Mouse (Mus musculus) stomach, postnatal 0 days (tissue): ENCODE measurements around the gene Lrrc55. TPM values are rescaled to one million over a fixed set of nuclear protein-coding genes. Genes with fewer than 3 reads are reported as not detected.

Source experiments
- ATAC-seq: fragments of 200-750 bp; cut with Nextera tagmentation; 2 replicates; pipeline ENCODE4 v1.8.0; 2017; ENCODE audit not compliant: low FRiP score, low TSS enrichment
- DNase-seq: peaks from one replicate; pipeline ENCODE4 v3.0.0-alpha.2; 2016; ENCODE audit warnings: low spot score
- H3K27ac ChIP-seq: fragments of 300-500 bp; sonication (generic); replicated peaks from 2 replicates; pipeline ENCODE4 v1.5.1; 2014; ENCODE audit warnings: mild to moderate bottlenecking, control low read depth
- H3K27me3 ChIP-seq: fragments of 300-500 bp; sonication (generic); 2 replicates; pipeline ENCODE4 v1.6.1; 2014; ENCODE audit warnings: low read length; ENCODE audit not compliant: control insufficient read depth, insufficient read depth
- H3K36me3 ChIP-seq: fragments of 300-500 bp; sonication (generic); 2 replicates; pipeline ENCODE4 v1.6.1; 2014; ENCODE audit warnings: low read length, mixed read lengths; ENCODE audit not compliant: control insufficient read depth, insufficient read depth
- H3K4me1 ChIP-seq: fragments of 300-500 bp; sonication (generic); replicated peaks from 2 replicates; pipeline ENCODE4 v1.6.1; 2014; ENCODE audit warnings: antibody characterized with exemption; ENCODE audit not compliant: control insufficient read depth, insufficient read depth
- H3K4me2 ChIP-seq: fragments of 300-500 bp; sonication (generic); replicated peaks from 2 replicates; pipeline ENCODE4 v1.6.1; 2014; ENCODE audit warnings: low read depth, mild to moderate bottlenecking, control low read depth, moderate library complexity
- H3K4me3 ChIP-seq: fragments of 300-500 bp; sonication (generic); 2 replicates; pipeline ENCODE4 v1.5.1; 2014; ENCODE audit warnings: low read depth, low read length, control low read depth
- H3K9ac ChIP-seq: fragments of 300-500 bp; sonication (generic); 2 replicates; pipeline ENCODE4 v1.6.1; 2014; ENCODE audit warnings: mild to moderate bottlenecking, low read length, control low read depth, mixed read lengths
- H3K9me3 ChIP-seq: fragments of 300-500 bp; sonication (generic); 2 replicates; pipeline ENCODE4 v1.6.1; 2016; ENCODE audit warnings: low read length; ENCODE audit not compliant: control insufficient read depth
- CTCF ChIP-seq: IDR thresholded peaks from 2 replicates; pipeline ENCODE4 v1.5.1; 2016; ENCODE audit warnings: antibody characterized with exemption, low read depth, mild to moderate bottlenecking, moderate library complexity
- EP300 ChIP-seq: optimal IDR thresholded peaks from 2 replicates; pipeline ENCODE3; 2016; ENCODE audit warnings: antibody characterized with exemption
- WGBS: fragments of 180-500 bp; shearing (Covaris S2); extraction: QIAGEN DNeasy Blood & Tissue Kit; methylation state at CpG from one replicate; pipeline ENCODE4 v1.1.7; 2014; 5-methylcytosine and 5-hydroxymethylcytosine counted together
- polyA plus RNA-seq: library from polyadenylated mRNA; unstranded; fragments of >200 nt; fragmentation: Nextera tagmentation; extraction: Ambion mirVana; gene quantifications from 2 replicates; pipeline ENCODE4 v1.2.1, GENCODE M21; 2015

The Lrrc55 gene
- polyA plus RNA-seq, 1 experiment from 2014 or later, result 1.1 TPM

GRCm38 (mm10) chr2:85173545-85173944 lies 23.5 kb downstream of the Lrrc55 start:
- TF ChIP-seq EP300 (no peak), CTCF (no peak)
- 80% methylated on average over 6 of the region's 6 CpGs for WGBS

GRCm38 (mm10) chr2:85172763-85173103 lies 24.3 kb downstream of the Lrrc55 start:
- no peaks in the 10 kb centered on the region for H3K27me3 ChIP-seq
- no peaks in the 10 kb centered on the region for H3K36me3 ChIP-seq
- no peak overlapping the region for H3K4me2 ChIP-seq
- H3K4me3 ChIP-seq, result no peak overlapping the region
- H3K4me1 ChIP-seq, result no peaks in the 10 kb centered on the region; the same call in none of the 2 replicates
- no peak for DNase-seq
- H3K9ac ChIP-seq, result no peak overlapping the region
- ATAC-seq, result no peak
- H3K9me3 ChIP-seq, result no peaks in the 10 kb centered on the region
- TF ChIP-seq EP300 (no peak), CTCF (no peak)
- 31% methylated on average over 2 of the region's 2 CpGs for WGBS
- H3K27ac ChIP-seq, result no peak overlapping the region

More at GRCm38 (mm10) chr2:85173545-85173944, 23.5 kb downstream of the Lrrc55 start:
- Histone ChIP-seq H3K4me1 (no peaks in the 10 kb centered on the region; the same call in none of the 2 replicates), H3K27me3 (no peaks in the 10 kb centered on the region), H3K36me3 (no peaks in the 10 kb centered on the region), H3K4me3 (no peak overlapping the region), H3K4me2 (no peak overlapping the region), H3K9me3 (no peaks in the 10 kb centered on the region), H3K9ac (no peak overlapping the region), H3K27ac (no peak overlapping the region)
- ATAC-seq (no peak), DNase-seq (no peak)

GRCm38 (mm10) chr2:85172071-85172762 lies 24.8 kb downstream of the Lrrc55 start:
- no peak overlapping the region for H3K4me3 ChIP-seq
- no peak overlapping the region for H3K4me2 ChIP-seq
- no peak overlapping the region for H3K27ac ChIP-seq
- no peaks in the 10 kb centered on the region for H3K36me3 ChIP-seq
- no peaks in the 10 kb centered on the region; the same call in none of the 2 replicates for H3K4me1 ChIP-seq
- ATAC-seq, result peak; percentile 53; the same call in 1 of the 2 replicates
- H3K9ac ChIP-seq, result no peak overlapping the region
- 13% methylated on average over 3 of the region's 3 CpGs for WGBS
- DNase-seq, result no peak
- no peaks in the 10 kb centered on the region for H3K27me3 ChIP-seq
- no peaks in the 10 kb centered on the region for H3K9me3 ChIP-seq
- TF ChIP-seq EP300 (no peak), CTCF (no peak)

- no peaks in the 10 kb centered on the region for H3K27me3 ChIP-seq
- no peak for ATAC-seq
- no peak overlapping the region for H3K4me2 ChIP-seq
- H3K27ac ChIP-seq, result no peak overlapping the region
- DNase-seq, result no peak
- no peaks in the 10 kb centered on the region for H3K9me3 ChIP-seq
- no peaks in the 10 kb centered on the region for H3K36me3 ChIP-seq
- H3K9ac ChIP-seq, result no peak overlapping the region
- 73% methylated on average over 1 of the region's 1 CpGs for WGBS
- no peak for TF ChIP-seq CTCF
- no peak for TF ChIP-seq EP300
- H3K4me3 ChIP-seq, result no peak overlapping the region
- no peaks in the 10 kb centered on the region; the same call in none of the 2 replicates for H3K4me1 ChIP-seq
Observed at GRCm38 (mm10) chr2:85168327-85168726, 28.7 kb downstream of the Lrrc55 start.

GRCm38 (mm10) chr2:85167624-85168023 lies 29.4 kb downstream of the Lrrc55 start:
- TF ChIP-seq CTCF (no peak), EP300 (no peak)
- H3K36me3 ChIP-seq, result no peaks in the 10 kb centered on the region
- no peak for ATAC-seq
- 55% methylated on average over 1 of the region's 1 CpGs for WGBS
- no peaks in the 10 kb centered on the region for H3K9me3 ChIP-seq
- no peaks in the 10 kb centered on the region for H3K27me3 ChIP-seq
- H3K9ac ChIP-seq, result no peak overlapping the region
- H3K4me1 ChIP-seq, result no peaks in the 10 kb centered on the region; the same call in none of the 2 replicates
- H3K4me3 ChIP-seq, result no peak overlapping the region
- no peak overlapping the region for H3K27ac ChIP-seq
- DNase-seq, result no peak
- H3K4me2 ChIP-seq, result no peak overlapping the region

GRCm38 (mm10) chr2:85163311-85164047 lies 33.5 kb downstream of the Lrrc55 start:
- Histone ChIP-seq H3K9ac (no peak overlapping the region), H3K4me2 (no peak overlapping the region), H3K27me3 (no peaks in the 10 kb centered on the region), H3K4me1 (no peaks in the 10 kb centered on the region), H3K4me3 (no peak overlapping the region), H3K36me3 (no peaks in the 10 kb centered on the region), H3K9me3 (no peaks in the 10 kb centered on the region), H3K27ac (0 out of 2 replicates have a peak overlapping the region, but pooled peaks have one; percentile 13)
- DNase-seq, result no peak
- WGBS, result 32% methylated on average over 7 of the region's 7 CpGs
- peak; percentile 38; the same call in 1 of the 2 replicates for ATAC-seq
- TF ChIP-seq EP300 (no peak), CTCF (no peak)
